Mouse (Mus musculus): ENCODE data around the gene Tsc22d2.

- TF ChIP-seq CTCF (IDR thresholded peaks at IDR 0.05; ENCODE audit: insufficient read depth, low read length), result no peak
- no peak for TF ChIP-seq POLR2A (IDR thresholded peaks at IDR 0.05; ENCODE audit: borderline replicate concordance, extremely low read depth, low read depth, low read length)
Observed at GRCm38 (mm10) chr3:58469655-58470437, 55.3 kb downstream of the Tsc22d2 start.
